Mouse (Mus musculus) left cerebral cortex, postnatal 25 days (tissue): ENCODE measurements around the gene Hspa12a. TPM values are rescaled to one million over a fixed set of nuclear protein-coding genes. Genes with fewer than 3 reads are reported as not detected.

Source experiments
- DNase-seq, 2 experiments: peaks; one replicate each; pipeline ENCODE4 v3.0.0; 2022; ENCODE audit warnings: low spot score in 2 of 2, mixed read lengths in 1 of 2
- intact Hi-C: fragments of 180-260 bp; cut with DNase I; formaldehyde crosslinking; loops from one replicate; pipeline ENCODE4 v1.15.1; 2025
- total RNA-seq, 2 experiments: library from RNA; stranded (reverse); gene quantifications; 2 replicates each; pipeline ENCODE4 v1.2.3; 2021

Gene Hspa12a
- 100 to 1,000 TPM; 211 to 218 TPM for total RNA-seq

- peak; percentile 96 for DNase-seq
- intact Hi-C loops, result loop anchor here (5.0 kb wide), 1 partner anchor 134 kb away; the partner anchor contains the start of gene Shtn1
Measured at GRCm38 (mm10) chr19:58942841-58943828, at the start of gene Hspa12a, which contains the start of gene Eno4. Hspa12a (minus strand) TSS chr19:58943654. Eno4 (plus strand) TSS chr19:58943425.

GRCm38 (mm10) chr19:58981571-58981970, 38.1 kb upstream of the Hspa12a start:
- intact Hi-C loops, result no loop called here
- DNase-seq, result no peak

GRCm38 (mm10) chr19:58980056-58980440, 36.6 kb upstream of the Hspa12a start:
- DNase-seq, result no peak
- intact Hi-C loops, result no loop called here

GRCm38 (mm10) chr19:58979436-58980055, 36.1 kb upstream of the Hspa12a start:
- intact Hi-C loops, result no loop called here
- DNase-seq, result peak; percentile 20 to 34

GRCm38 (mm10) chr19:58978401-58979171, 35.1 kb upstream of the Hspa12a start:
- intact Hi-C loops, result no loop called here
- peak; percentile 51 to 71 for DNase-seq

- DNase-seq, result no peak
- intact Hi-C loops, result no loop called here
Measured at GRCm38 (mm10) chr19:58975216-58975863, 31.9 kb upstream of the Hspa12a start.

GRCm38 (mm10) chr19:58974126-58974525, 30.7 kb upstream of the Hspa12a start:
- no peak for DNase-seq

GRCm38 (mm10) chr19:58970826-58971225, 27.4 kb upstream of the Hspa12a start:
- no peak for DNase-seq
- intact Hi-C loops, result no loop called here

More at GRCm38 (mm10) chr19:58974126-58974525, 30.7 kb upstream of the Hspa12a start:
- intact Hi-C loops, result no loop called here

- intact Hi-C loops, result no loop called here
- DNase-seq, result no peak
Measured at GRCm38 (mm10) chr19:58968731-58969506, 25.5 kb upstream of the Hspa12a start.

GRCm38 (mm10) chr19:58963011-58963410, 19.6 kb upstream of the Hspa12a start:
- intact Hi-C loops, result no loop called here
- no peak for DNase-seq

- intact Hi-C loops, result no loop called here
- DNase-seq, result no peak
Measured at GRCm38 (mm10) chr19:58954779-58955178, 11.3 kb upstream of the Hspa12a start.

- DNase-seq, result no peak
- intact Hi-C loops, result no loop called here
Measured at GRCm38 (mm10) chr19:58952236-58952635, 8.8 kb upstream of the Hspa12a start.

GRCm38 (mm10) chr19:58951521-58951920, 8.1 kb upstream of the Hspa12a start:
- no peak for DNase-seq

GRCm38 (mm10) chr19:58945959-58946358, 2.5 kb upstream of the Hspa12a start:
- intact Hi-C loops, result no loop called here

More at GRCm38 (mm10) chr19:58951521-58951920, 8.1 kb upstream of the Hspa12a start:
- intact Hi-C loops, result no loop called here

GRCm38 (mm10) chr19:58933062-58933461, 10.4 kb downstream of the Hspa12a start:
- no peak for DNase-seq
- intact Hi-C loops, result no loop called here

More at GRCm38 (mm10) chr19:58945959-58946358, 2.5 kb upstream of the Hspa12a start:
- DNase-seq, result no peak

GRCm38 (mm10) chr19:58931081-58931800, 12.2 kb downstream of the Hspa12a start:
- intact Hi-C loops, result no loop called here
- DNase-seq, result no peak

- no peak for DNase-seq
- intact Hi-C loops, result no loop called here
Measured at GRCm38 (mm10) chr19:58919148-58919547, 24.3 kb downstream of the Hspa12a start.

GRCm38 (mm10) chr19:58918597-58918996, 24.9 kb downstream of the Hspa12a start:
- intact Hi-C loops, result no loop called here
- DNase-seq, result no peak
